Mouse (Mus musculus): ENCODE results near the gene Vegfd.

GRCm38 (mm10) chrX:164436709-164437108 lies 63.5 kb downstream of the Vegfd start, which contains the start of gene Asb11:
- TF ChIP-seq POLR2A (IDR thresholded peaks at IDR 0.05; ENCODE audit: borderline replicate concordance, extremely low read depth, insufficient read depth, insufficient read length, poor library complexity, severe bottlenecking), result no peak
- TF ChIP-seq CTCF (IDR thresholded peaks at IDR 0.05; ENCODE audit: borderline replicate concordance, extremely low read depth, insufficient read depth, insufficient read length), result no peak

Measured in brain, embryonic 14.5 days (tissue).